Comparison of ENCODE assay signal across 8 mouse cellular contexts in the genomic region with DNA sequence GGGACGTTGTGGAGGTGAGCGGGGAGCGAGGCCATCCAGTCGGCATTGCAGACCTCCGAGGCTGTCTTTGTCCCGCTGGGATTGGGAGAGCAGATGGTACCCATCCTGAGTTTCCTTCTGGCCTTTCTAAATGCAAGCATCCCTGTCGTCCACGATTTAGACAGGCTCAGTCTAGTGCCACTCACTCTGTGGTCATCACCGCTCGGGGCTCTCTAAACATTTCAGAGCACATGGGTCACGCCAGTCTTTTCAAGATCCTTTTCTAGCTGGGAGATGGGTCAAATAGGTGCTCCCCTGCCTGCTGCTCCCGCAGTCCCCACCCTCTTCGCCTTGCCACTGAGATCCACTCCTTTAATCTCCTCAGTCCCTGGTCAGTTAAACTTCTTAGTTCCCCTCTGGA. TPM values are rescaled to one million over a fixed set of nuclear protein-coding genes. Genes with fewer than 3 reads are reported as not detected.
DNase-seq lines count a peak whose midpoint lies in the region; ATAC-seq and TF ChIP-seq lines count a peak whose summit lies in the region.

No protein-coding gene starts in this region.

- peaks cover 11% of the 10 kb centered on the region for H3K4me1 ChIP-seq in kidney, adult 2 months (ENCODE audit: control insufficient read depth, insufficient read depth, low read length)
- H3K4me1 ChIP-seq in embryonic facial prominence, embryonic 10.5 days: peaks cover 13% of the 10 kb centered on the region
- H3K4me1 ChIP-seq in limb, embryonic 10.5 days: peaks cover 9% of the 10 kb centered on the region

- peak; percentile 28 for ATAC-seq in Patski

- H3K9me3 ChIP-seq in embryonic facial prominence, embryonic 10.5 days: no peaks in the 10 kb centered on the region
- H3K9me3 ChIP-seq in limb, embryonic 10.5 days (replicated peaks): no peaks in the 10 kb centered on the region

- TF ChIP-seq CTCF in kidney, adult 2 months (conservative IDR thresholded peaks at IDR 0.05; ENCODE audit: insufficient read depth, insufficient read length, low read depth, low read length): no peak
- no peak for TF ChIP-seq CTCF in Patski (IDR thresholded peaks at IDR 0.05)

- DNase-seq in kidney, adult 2 months: no peak
- DNase-seq in kidney, adult 8-10 months: no peak
- no peak for DNase-seq in Patski (ENCODE audit: low read depth, low spot score)
- no peak for DNase-seq in embryonic facial prominence, embryonic 10.5 days (ENCODE audit: low spot score)
- DNase-seq in limb, embryonic 10.5 days (ENCODE audit: low spot score): peak; percentile 36
- DNase-seq in retina, embryonic 14.5 days (ENCODE audit: low spot score): peak; percentile 43
- DNase-seq in Muller cell, postnatal 12 days (ENCODE audit: inconsistent ontology term): no peak
- DNase-seq in right cerebral cortex, postnatal 14 days: no peak

- CTCF ChIA-PET in Patski (lab: Charles Lee): interaction anchor here (1.2 to 2.6 kb wide), 4 partner anchors 12 to 36 kb away, joined by 3 to 11 read pairs (median 5); no protein-coding TSS in a partner anchor

- TF ChIP-seq POLR2A in kidney, adult 2 months (IDR thresholded peaks at IDR 0.05; ENCODE audit: low read depth, low read length): no peak

- in situ Hi-C loops in Patski (cut with MboI; ENCODE audit: low pct_unique_long_range_greater_than_20kb): no loop called here

- POLR2A ChIA-PET in Patski (lab: Charles Lee): interaction anchor here (1.1 to 1.9 kb wide), 3 partner anchors 10 to 167 kb away, joined by 5 to 9 read pairs (median 6); no protein-coding TSS in a partner anchor

- peak overlapping the region; percentile 32 for H3K27ac ChIP-seq in kidney, adult 2 months (ENCODE audit: insufficient read depth, low read depth, low read length)
- H3K27ac ChIP-seq in embryonic facial prominence, embryonic 10.5 days (replicated peaks): peak overlapping the region; percentile 81
- peak overlapping the region; percentile 74 for H3K27ac ChIP-seq in limb, embryonic 10.5 days

- H3K36me3 ChIP-seq in kidney, adult 2 months (ENCODE audit: control insufficient read depth, insufficient read depth, low read length): no peaks in the 10 kb centered on the region
- H3K36me3 ChIP-seq in embryonic facial prominence, embryonic 10.5 days (replicated peaks): no peaks in the 10 kb centered on the region
- no peaks in the 10 kb centered on the region for H3K36me3 ChIP-seq in limb, embryonic 10.5 days

- no peaks in the 10 kb centered on the region for H3K27me3 ChIP-seq in kidney, adult 2 months (replicated peaks; ENCODE audit: control insufficient read depth, insufficient read depth, low read length)
- no peaks in the 10 kb centered on the region for H3K27me3 ChIP-seq in Patski
- peaks cover 6% of the 10 kb centered on the region; the same call in 1 of the 2 replicates for H3K27me3 ChIP-seq in embryonic facial prominence, embryonic 10.5 days (replicated peaks; ENCODE audit: low read depth, poor library complexity, severe bottlenecking)
- peaks cover 6% of the 10 kb centered on the region for H3K27me3 ChIP-seq in limb, embryonic 10.5 days (ENCODE audit: low read depth, poor library complexity, severe bottlenecking)

- WGBS in kidney, adult 2 months: 5% methylated on average over 13 of the region's 13 CpGs
- WGBS in embryonic facial prominence, embryonic 10.5 days: under 1% methylated on average over 13 of the region's 13 CpGs
- WGBS in limb, embryonic 10.5 days: 1% methylated on average over 13 of the region's 13 CpGs

- peak overlapping the region; percentile 91 for H3K4me3 ChIP-seq in kidney, adult 2 months (ENCODE audit: insufficient read depth, low read depth, low read length)
- peak overlapping the region; percentile 77 for H3K4me3 ChIP-seq in embryonic facial prominence, embryonic 10.5 days
- H3K4me3 ChIP-seq in limb, embryonic 10.5 days: peak overlapping the region; percentile 69

RNA-seq across cellular contexts. Expression of a gene that starts 0.3 kb away (rescaled TPM):
- polyA plus RNA-seq in kidney, adult 2 months (2012; rRNA removed): 1.4 and 1.7 TPM in 2 replicates
- polyA plus RNA-seq in Patski (2021): 8.2 TPM
- 2.0 and 2.2 TPM in 2 replicates for polyA plus RNA-seq in embryonic facial prominence, embryonic 10.5 days (2016; fragmentation: Nextera tagmentation; extraction: Ambion mirVana)
- polyA plus RNA-seq in limb, embryonic 10.5 days (2016; fragmentation: Nextera tagmentation; extraction: Ambion mirVana): 0.92 and 1.1 TPM in 2 replicates

RNA-seq across cellular contexts. Expression of a gene that starts 56.3 kb away (rescaled TPM):
- 55.4 and 73.5 TPM in 2 replicates for polyA plus RNA-seq in kidney, adult 2 months (2012; rRNA removed)
- 200 TPM for polyA plus RNA-seq in Patski (2021)
- polyA plus RNA-seq in embryonic facial prominence, embryonic 10.5 days (2016; fragmentation: Nextera tagmentation; extraction: Ambion mirVana): 44.9 and 46.2 TPM in 2 replicates
- polyA plus RNA-seq in limb, embryonic 10.5 days (2016; fragmentation: Nextera tagmentation; extraction: Ambion mirVana): 38.9 and 50.2 TPM in 2 replicates

Comparison
In these comparisons a context has a peak if more than half of its experiments do, and no peak if none do; other contexts are left out.
1. DNase-seq: peak in limb, embryonic 10.5 days (single experiment) and retina, embryonic 14.5 days (single experiment); none in kidney, adult 2 months (single experiment), kidney, adult 8-10 months (0 of 2), Patski (single experiment), embryonic facial prominence, embryonic 10.5 days (single experiment), Muller cell, postnatal 12 days (single experiment) and right cerebral cortex, postnatal 14 days (single experiment).
2. Peak in every context shown above with its lines, with median percentiles within 50 percentile points of each other: H3K27ac ChIP-seq and H3K4me3 ChIP-seq.